Mouse (Mus musculus) heart, adult 8-10 months (tissue): ENCODE measurements around the gene Sft2d1. TPM values are rescaled to one million over a fixed set of nuclear protein-coding genes. Genes with fewer than 3 reads are reported as not detected.
"Not testable (repeated sequence)": the region's sequence is repeated elsewhere in the genome, so short reads cannot be mapped to it uniquely, and the experiment has no call there.

ENCODE experiments used
- DNase-seq: peaks from one replicate; pipeline ENCODE4 v3.0.0; 2022; ENCODE audit warnings: low spot score
- total RNA-seq, 4 experiments: library from RNA; stranded (reverse); gene quantifications; 2 replicates each; pipeline ENCODE4 v1.2.4; 2022

Sft2d1 gene
- total RNA-seq, 4 experiments from 2014 or later: 14.4 to 18.8 (median 16.2) TPM

GRCm38 (mm10) chr17:8302772-8303438 is 8.0 kb upstream of the Sft2d1 start:
- DNase-seq: no peak

DNA sequence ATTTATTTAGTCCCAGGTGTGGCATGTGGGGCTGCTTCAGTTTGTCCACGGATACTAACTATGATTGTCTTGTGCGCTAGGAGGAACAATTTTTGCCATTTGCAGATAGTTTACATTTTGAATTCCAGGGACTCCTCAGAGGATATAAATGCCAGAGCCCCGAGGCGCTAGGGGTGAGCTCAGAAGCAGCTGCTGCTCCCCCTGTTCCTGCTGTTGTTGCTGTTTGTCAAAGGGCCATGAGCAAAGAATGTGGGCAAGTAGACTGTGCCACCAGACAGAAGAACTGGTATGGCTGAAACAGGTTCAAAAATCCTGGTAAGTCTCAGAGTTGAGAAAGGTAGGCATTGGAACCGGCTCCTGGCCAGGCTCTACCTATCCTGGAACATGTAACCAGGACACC is 7.2 kb upstream of the Sft2d1 start:
- no peak for DNase-seq

- DNase-seq: no peak
Observed at GRCm38 (mm10) chr17:8305801-8306200, 5.1 kb upstream of the Sft2d1 start.

GRCm38 (mm10) chr17:8311751-8312150 is 849 bp downstream of the Sft2d1 start:
- DNase-seq: peak; percentile 26

- DNase-seq: no peak
Observed at GRCm38 (mm10) chr17:8313976-8314375, 3.1 kb downstream of the Sft2d1 start.

GRCm38 (mm10) chr17:8316251-8316650 is 5.3 kb downstream of the Sft2d1 start:
- no peak for DNase-seq

DNA sequence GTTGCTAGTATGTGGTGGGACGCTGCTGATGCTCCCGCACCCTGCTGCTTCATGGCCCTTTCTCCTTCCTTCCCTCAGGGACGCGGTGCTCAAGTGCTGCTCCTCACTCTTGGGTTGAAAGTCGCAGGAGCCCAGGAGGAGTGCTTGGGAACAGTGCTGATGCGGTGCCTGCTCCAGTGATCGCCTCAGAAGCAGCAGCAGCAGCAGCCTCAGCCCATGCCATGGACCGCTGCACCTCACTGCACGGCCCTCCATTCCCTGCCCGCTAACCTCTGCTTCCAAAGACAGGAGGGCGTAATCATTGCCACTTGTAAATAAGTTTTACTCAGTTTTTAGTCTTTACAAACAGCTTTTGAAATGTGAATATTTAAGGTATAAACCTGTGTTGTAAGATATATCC is 16.0 kb downstream of the Sft2d1 start:
- not testable (repeated sequence) for DNase-seq

DNA sequence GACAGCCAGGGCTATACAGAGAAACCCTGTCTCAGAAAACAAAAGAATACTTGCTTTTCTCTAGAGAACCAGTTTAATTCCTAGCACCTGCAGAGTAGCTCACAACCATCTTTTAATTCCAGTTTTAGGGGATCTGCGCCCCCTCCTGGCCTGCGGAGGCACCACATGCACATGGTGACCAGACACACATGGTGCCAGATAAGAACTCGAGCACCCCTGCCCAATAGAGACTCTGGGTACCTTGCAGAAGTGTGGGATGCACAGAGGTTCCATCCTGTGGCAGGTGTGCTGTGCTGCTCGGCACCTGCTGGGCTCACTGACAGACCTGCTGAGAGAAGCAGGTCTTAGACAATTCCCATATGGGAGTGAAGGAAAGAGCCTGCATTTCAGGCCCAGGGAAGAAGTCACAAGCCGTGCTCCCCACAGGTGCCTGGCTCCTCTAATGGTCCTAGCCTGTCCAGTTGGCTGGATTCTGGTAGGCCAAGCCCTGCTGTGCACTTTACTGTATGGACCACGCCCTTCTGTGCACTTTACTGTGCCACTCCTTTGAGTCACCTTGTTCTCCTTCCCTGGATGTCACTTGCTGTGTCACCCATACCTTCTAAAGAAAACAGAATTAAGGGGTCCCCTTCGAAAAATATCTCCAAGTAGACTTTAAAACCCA is 17.7 kb downstream of the Sft2d1 start:
- DNase-seq: no peak

- DNase-seq: no peak
Observed at GRCm38 (mm10) chr17:8330602-8331001, 19.7 kb downstream of the Sft2d1 start.

DNA sequence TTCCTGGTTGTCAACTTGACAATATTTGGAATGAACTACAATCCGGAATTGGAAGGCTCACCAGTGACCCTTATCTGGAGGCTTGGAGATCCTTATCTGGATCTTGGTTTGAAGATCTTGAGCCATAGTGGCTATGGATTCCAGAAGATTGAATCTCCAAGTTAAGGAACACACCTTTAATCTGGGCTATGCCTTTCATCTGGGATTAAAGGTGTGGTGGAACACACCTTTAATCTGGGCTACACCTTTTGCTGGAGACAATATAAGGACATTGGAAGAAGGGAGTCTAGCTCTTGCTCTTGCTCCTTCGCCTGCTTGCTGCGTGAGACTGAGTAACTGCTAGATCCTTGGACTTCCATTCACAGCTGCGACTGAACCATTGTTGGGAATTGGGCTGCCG is 26.3 kb downstream of the Sft2d1 start, which contains the start of gene Prr18:
Gene Prr18 (plus strand): TSS at position 301 of the 400 bp plus-strand sequence.
- not testable (repeated sequence) for DNase-seq

GRCm38 (mm10) chr17:8339666-8340374 is 28.9 kb downstream of the Sft2d1 start:
- DNase-seq: no peak

DNA sequence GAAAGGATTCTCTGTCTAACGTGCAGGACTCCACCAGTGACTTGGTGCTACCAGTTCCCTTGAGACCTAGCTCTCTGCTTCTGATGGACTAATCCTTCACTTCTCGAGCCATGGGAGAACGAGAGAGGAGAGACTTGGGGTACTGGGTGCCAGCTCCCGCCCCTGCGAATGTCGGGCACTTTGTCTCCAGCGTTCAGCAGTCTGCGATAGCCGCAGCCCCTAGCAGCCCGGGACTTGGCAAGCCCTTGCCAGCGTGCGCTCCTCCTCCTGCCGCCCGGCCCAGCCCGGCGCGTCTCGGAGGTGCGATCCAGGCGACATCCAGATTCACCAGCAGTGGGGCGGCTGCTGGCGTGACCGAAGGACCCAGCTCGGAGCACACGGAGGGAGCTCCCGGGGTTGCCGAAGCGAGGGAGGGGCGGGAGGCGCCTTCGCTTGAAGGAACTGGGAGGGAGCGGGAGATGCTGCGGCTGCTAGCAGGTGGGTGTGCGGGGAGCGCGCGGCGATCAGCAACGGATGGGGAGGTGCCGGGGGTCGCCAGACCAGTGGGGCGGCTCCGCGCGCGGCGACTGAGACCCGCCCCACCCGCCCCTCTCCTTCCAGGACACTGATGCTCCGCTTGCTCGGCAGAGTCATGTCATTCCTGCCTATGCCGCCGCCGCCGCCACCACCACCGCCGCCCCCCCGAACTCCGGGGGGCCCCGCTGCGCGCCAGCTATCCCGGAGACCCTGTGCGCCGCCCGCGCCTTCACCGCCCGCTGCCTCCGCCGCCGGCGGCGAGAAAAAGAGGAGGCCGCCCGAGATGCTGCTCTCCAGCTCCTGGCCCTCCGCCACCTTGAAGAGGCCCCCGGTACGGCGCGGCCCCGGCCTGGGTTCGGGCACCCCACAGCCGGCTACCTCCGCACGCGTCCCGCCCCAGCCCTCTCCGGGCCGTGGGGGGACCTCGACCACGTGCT is 29.8 kb downstream of the Sft2d1 start:
- no peak for DNase-seq

- no peak for DNase-seq
Observed at GRCm38 (mm10) chr17:8341360-8341963, 30.6 kb downstream of the Sft2d1 start.

- no peak for DNase-seq
Observed at GRCm38 (mm10) chr17:8342706-8343105, 31.8 kb downstream of the Sft2d1 start.

DNA sequence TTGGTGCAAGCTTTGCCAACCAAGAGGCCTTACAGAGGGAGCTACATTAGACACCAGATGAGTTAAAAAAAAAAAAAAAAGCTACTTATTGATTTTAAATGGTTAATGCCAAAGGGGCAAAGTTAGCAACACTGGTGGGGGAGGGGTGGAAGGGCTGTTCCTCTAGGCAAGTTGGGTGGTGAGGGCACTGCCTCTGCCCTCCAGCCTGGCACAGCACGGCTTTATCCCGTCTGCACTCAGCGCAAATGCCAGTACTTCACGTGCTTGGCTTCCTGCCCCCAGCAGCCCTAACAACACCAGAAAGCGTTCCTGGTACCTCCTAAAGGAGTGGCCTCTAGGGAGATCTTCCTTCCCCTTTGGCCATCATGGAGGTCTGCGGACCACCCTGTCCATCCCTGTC is 32.5 kb downstream of the Sft2d1 start:
- no peak for DNase-seq

GRCm38 (mm10) chr17:8347765-8348285 is 36.9 kb downstream of the Sft2d1 start:
- no peak for DNase-seq

GRCm38 (mm10) chr17:8348941-8349340 is 38.0 kb downstream of the Sft2d1 start:
- DNase-seq: no peak

DNA sequence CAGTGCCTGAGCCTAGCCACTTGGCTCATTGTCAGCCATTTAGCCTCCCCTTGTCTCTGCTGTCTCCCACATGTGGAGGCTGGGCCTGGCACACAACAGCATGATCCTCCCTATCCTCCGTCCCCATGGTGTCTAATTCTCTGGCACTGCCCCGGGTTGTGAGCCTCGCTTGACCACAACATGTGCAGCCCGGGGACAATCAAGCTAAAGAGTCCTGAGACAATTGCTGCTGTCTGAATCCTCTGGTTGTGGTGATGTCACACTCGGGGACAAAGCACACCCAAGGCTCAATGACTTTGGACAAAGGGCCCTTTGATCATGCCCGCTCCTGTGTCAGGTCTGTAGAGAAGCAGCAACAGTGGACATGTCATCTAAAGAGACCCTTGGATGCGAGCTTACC is 40.2 kb downstream of the Sft2d1 start:
- DNase-seq: no peak

DNA sequence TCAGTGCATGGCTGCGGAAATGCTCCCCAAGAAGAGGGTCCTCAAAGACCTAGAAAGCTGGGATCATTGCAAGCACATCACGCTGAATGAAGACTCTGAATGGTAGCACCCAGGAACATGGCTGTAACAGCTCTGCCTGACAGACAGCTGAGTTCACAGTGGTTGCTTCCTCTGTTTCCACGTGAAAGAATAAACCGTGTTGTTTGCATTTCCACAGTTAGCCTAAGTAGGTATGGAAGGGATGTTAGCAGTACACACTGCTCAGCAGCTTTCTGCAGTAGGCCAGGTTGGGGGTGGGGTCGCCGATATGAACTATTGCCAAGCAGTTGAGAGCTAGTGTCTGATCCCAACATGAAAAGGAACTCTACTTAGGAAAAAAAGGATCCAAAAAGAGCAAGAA is 44.8 kb downstream of the Sft2d1 start, which contains the start of gene T2:
Gene T2 (plus strand): TSS at position 301 of the 400 bp plus-strand sequence.
- no peak for DNase-seq

DNA sequence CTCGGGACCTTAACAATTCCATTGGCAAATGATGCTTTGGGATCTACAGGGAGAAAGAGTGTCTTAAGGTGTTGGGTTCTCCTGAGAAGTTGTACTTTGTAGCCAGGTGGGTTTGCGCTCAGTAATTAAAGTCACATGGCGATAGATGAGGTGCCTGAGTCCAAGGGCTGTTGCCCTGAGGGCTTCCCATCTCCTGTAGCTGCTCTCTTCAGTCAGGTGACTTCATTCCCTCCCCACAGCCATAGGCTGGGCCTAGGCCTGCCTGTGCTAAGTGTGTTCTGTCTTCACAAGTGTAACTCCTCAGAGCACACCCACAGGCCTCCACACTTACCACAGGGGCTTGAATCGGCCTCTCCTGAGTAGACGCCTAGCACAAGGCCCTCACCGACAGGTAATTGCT is 46.6 kb downstream of the Sft2d1 start:
- no peak for DNase-seq

- DNase-seq: no peak
Observed at GRCm38 (mm10) chr17:8360876-8361275, 50.0 kb downstream of the Sft2d1 start.
